19 mouse cellular contexts compared by ENCODE assay signal in the genomic region with DNA sequence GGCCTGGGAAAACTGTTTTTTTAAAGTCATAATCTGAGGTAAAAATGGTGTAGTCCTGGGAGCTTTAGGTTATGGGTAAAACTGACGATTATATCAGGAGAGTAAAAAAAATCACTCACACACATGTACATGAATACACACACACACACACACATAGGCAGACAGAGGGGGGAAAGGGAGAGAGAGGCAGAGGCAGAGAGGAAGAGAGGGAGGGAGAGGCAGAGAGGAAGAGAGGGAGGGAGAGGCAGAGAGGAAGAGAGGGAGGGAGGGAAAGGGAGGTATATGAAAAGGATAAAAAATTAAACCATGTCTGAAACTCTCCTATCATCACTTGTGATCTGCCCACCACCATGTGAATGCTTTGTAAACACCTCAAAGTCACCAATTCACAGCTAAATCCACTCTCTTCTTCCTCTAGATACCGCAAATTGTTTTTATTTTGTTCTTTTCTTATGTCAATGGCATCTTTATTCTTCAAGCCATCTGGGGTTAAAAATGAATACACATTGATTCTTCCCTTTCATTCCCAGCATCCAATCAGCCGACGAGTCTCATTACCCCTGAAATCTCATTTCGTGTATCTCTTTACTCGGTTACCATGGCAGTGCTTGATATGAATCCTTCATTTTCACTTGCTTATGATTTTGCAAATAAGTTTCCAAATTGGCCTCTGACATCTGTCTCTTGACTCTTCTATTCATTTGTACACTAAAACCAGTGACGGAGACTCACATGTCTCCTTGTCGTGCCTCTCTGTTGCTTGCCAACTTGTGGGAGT.
DNase-seq lines count a peak whose midpoint lies in the region; ATAC-seq and TF ChIP-seq lines count a peak whose summit lies in the region.
"Had no signal": no experiment of that assay in that cellular context is flagged by ENCODE, and none has a peak within 500 bp of the region (broad histone marks: within the 10 kb centered on the region; RNA-seq: fewer than 3 reads in every experiment).

No protein-coding gene starts in this region.

- H3K27me3 ChIP-seq in forebrain, embryonic 14.5 days (replicated peaks; ENCODE audit: control insufficient read depth, insufficient read depth, low read length), result no peaks in the 10 kb centered on the region
- no peaks in the 10 kb centered on the region for H3K27me3 ChIP-seq in forebrain, embryonic 11.5 days (ENCODE audit: control insufficient read depth, insufficient read depth, low read length)
- H3K27me3 ChIP-seq in forebrain, postnatal 0 days (ENCODE audit: insufficient read depth, low read length), result no peaks in the 10 kb centered on the region
- H3K27me3 ChIP-seq: embryonic facial prominence, embryonic 12.5 days had no signal

- no peak overlapping the region for H3K9ac ChIP-seq in forebrain, embryonic 14.5 days (ENCODE audit: low read length)
- H3K9ac ChIP-seq in forebrain, embryonic 11.5 days (ENCODE audit: low read length), result no peak overlapping the region
- H3K9ac ChIP-seq in forebrain, postnatal 0 days, result no peak overlapping the region
- H3K9ac ChIP-seq: embryonic facial prominence, embryonic 12.5 days had no signal

- H3K4me1 ChIP-seq in forebrain, embryonic 14.5 days (ENCODE audit: control insufficient read depth, insufficient read depth, low read length), result no peaks in the 10 kb centered on the region
- no peaks in the 10 kb centered on the region for H3K4me1 ChIP-seq in forebrain, embryonic 11.5 days (replicated peaks; ENCODE audit: control insufficient read depth, insufficient read depth, low read length)
- no peaks in the 10 kb centered on the region for H3K4me1 ChIP-seq in forebrain, postnatal 0 days (ENCODE audit: insufficient read depth)
- H3K4me1 ChIP-seq: embryonic facial prominence, embryonic 12.5 days had no signal

- no peak overlapping the region for H3K4me2 ChIP-seq in forebrain, embryonic 14.5 days (ENCODE audit: low read length)
- H3K4me2 ChIP-seq in forebrain, embryonic 11.5 days (ENCODE audit: low read depth, low read length, severe bottlenecking), result no peak overlapping the region
- no peak overlapping the region for H3K4me2 ChIP-seq in forebrain, postnatal 0 days (ENCODE audit: low read depth)
- H3K4me2 ChIP-seq: embryonic facial prominence, embryonic 12.5 days had no signal

- no peak for TF ChIP-seq CTCF in forebrain, postnatal 0 days (IDR thresholded peaks at IDR 0.05; ENCODE audit: low read depth)

- intact Hi-C loops in heart, postnatal 14 days (cut with DNase I), result no loop called here
- intact Hi-C loops in gastrocnemius, postnatal 36 days (cut with DNase I), result no loop called here

- no peaks in the 10 kb centered on the region for H3K9me3 ChIP-seq in forebrain, embryonic 14.5 days (replicated peaks; ENCODE audit: control insufficient read depth, low read length)
- H3K9me3 ChIP-seq in forebrain, embryonic 11.5 days (ENCODE audit: control insufficient read depth, low read length), result no peaks in the 10 kb centered on the region
- no peaks in the 10 kb centered on the region for H3K9me3 ChIP-seq in forebrain, postnatal 0 days (ENCODE audit: low read length)
- H3K9me3 ChIP-seq: embryonic facial prominence, embryonic 10.5 days; embryonic facial prominence, embryonic 12.5 days had no signal

- no peak overlapping the region for H3K27ac ChIP-seq in forebrain, embryonic 14.5 days (ENCODE audit: low read depth, low read length)
- H3K27ac ChIP-seq in forebrain, embryonic 11.5 days (ENCODE audit: low read depth, low read length), result no peak overlapping the region
- H3K27ac ChIP-seq in forebrain, postnatal 0 days (ENCODE audit: low read depth, low read length), result peak overlapping the region; percentile 21; the same call in 1 of the 2 replicates
- H3K27ac ChIP-seq: embryonic facial prominence, embryonic 10.5 days; embryonic facial prominence, embryonic 12.5 days had no signal

- no peaks in the 10 kb centered on the region for H3K36me3 ChIP-seq in forebrain, embryonic 14.5 days (ENCODE audit: control insufficient read depth, insufficient read depth, low read length)
- no peaks in the 10 kb centered on the region for H3K36me3 ChIP-seq in forebrain, embryonic 11.5 days (ENCODE audit: control insufficient read depth, insufficient read depth, low read length)
- no peaks in the 10 kb centered on the region for H3K36me3 ChIP-seq in forebrain, postnatal 0 days (ENCODE audit: insufficient read depth)
- H3K36me3 ChIP-seq: embryonic facial prominence, embryonic 10.5 days; embryonic facial prominence, embryonic 12.5 days had no signal

- WGBS in forebrain, embryonic 14.5 days, result 79% methylated on average over 8 of the region's 8 CpGs
- WGBS in forebrain, embryonic 11.5 days, result 90% methylated on average over 8 of the region's 8 CpGs
- 42% methylated on average over 8 of the region's 8 CpGs for WGBS in forebrain, postnatal 0 days

- DNase-seq in forebrain, embryonic 14.5 days (ENCODE audit: low spot score), result peak; percentile 42
- no peak for DNase-seq in forebrain, embryonic 11.5 days (ENCODE audit: low spot score)
- peak; percentile 49 for DNase-seq in heart, adult 11 months
- no peak for DNase-seq in heart, postnatal 14 days
- DNase-seq in brain, embryonic 18.5 days (ENCODE audit: low read depth, low spot score), result peak; percentile 40
- DNase-seq in forebrain, postnatal 0 days, result peak; percentile 58
- DNase-seq in gastrocnemius, postnatal 36 days, result no peak
- no peak for DNase-seq in embryo, embryonic 10.5 days (ENCODE audit: low spot score)
- DNase-seq: adrenal gland, adult 2 months; adrenal gland, postnatal 10 days; adrenal gland, postnatal 25 days; cerebellum, adult 11 months; cerebellum, adult 18-20 months; cerebellum, adult 8-10 months; cerebellum, adult 9-11 months; cerebellum, postnatal 14 days; cerebellum, postnatal 36 days had no signal

- H3K4me3 ChIP-seq in forebrain, embryonic 14.5 days (ENCODE audit: low read depth, low read length), result no peak overlapping the region
- no peak overlapping the region for H3K4me3 ChIP-seq in forebrain, embryonic 11.5 days (ENCODE audit: low read depth, low read length)
- no peak overlapping the region for H3K4me3 ChIP-seq in forebrain, postnatal 0 days (ENCODE audit: low read depth, low read length)
- H3K4me3 ChIP-seq: embryonic facial prominence, embryonic 10.5 days; embryonic facial prominence, embryonic 12.5 days had no signal

- ATAC-seq in forebrain, embryonic 14.5 days, result 0 out of 2 replicates have a peak, but pooled peaks have one; percentile 26
- no peak for ATAC-seq in forebrain, embryonic 11.5 days (replicated peaks; ENCODE audit: low FRiP score)
- peak; percentile 89 for ATAC-seq in forebrain, postnatal 0 days

Comparison
In these comparisons a context has a peak if more than half of its experiments do, and no peak if none do; other contexts are left out.
1. DNase-seq: peak in forebrain, embryonic 14.5 days (single experiment), heart, adult 11 months (single experiment), brain, embryonic 18.5 days (single experiment) and forebrain, postnatal 0 days (single experiment); none in forebrain, embryonic 11.5 days (single experiment), heart, postnatal 14 days (0 of 2), gastrocnemius, postnatal 36 days (0 of 2) and embryo, embryonic 10.5 days (single experiment).